Mouse (Mus musculus) G1E (cell line): ENCODE results near the gene Zfp936. TPM values are rescaled to one million over a fixed set of nuclear protein-coding genes. Genes with fewer than 3 reads are reported as not detected.
"Not testable (repeated sequence)": the region's sequence is repeated elsewhere in the genome, so short reads cannot be mapped to it uniquely, and the experiment has no call there.

Experiments
- ATAC-seq: 2 replicates; pipeline ENCODE4 v1.8.0; 2016; ENCODE audit warnings: mild to moderate bottlenecking; ENCODE audit not compliant: insufficient number of reproducible peaks, poor library complexity, low FRiP score, severe bottlenecking; ENCODE audit errors: extremely low read depth
- DNase-seq: peaks from one replicate; pipeline ENCODE4 v3.0.0; 2012; ENCODE audit warnings: low spot score
- H3K27me3 ChIP-seq: 2 replicates; pipeline ENCODE4 v1.6.1; 2012; ENCODE audit warnings: mild to moderate bottlenecking, low read length, inconsistent platforms; ENCODE audit not compliant: insufficient read depth
- H3K36me3 ChIP-seq: replicated peaks from 2 replicates; pipeline ENCODE3; 2012; ENCODE audit warnings: mild to moderate bottlenecking, inconsistent platforms
- H3K4me1 ChIP-seq: 2 replicates; pipeline ENCODE4 v1.6.1; 2012; ENCODE audit warnings: low read depth, low read length, inconsistent platforms, mixed read lengths; ENCODE audit not compliant: insufficient read depth
- H3K4me3 ChIP-seq: 2 replicates; pipeline ENCODE4 v1.5.1; 2012; ENCODE audit warnings: low read depth, mild to moderate bottlenecking, inconsistent platforms, low read length, moderate library complexity, mixed read lengths
- H3K9me3 ChIP-seq: replicated peaks from 2 replicates; pipeline ENCODE4 v1.6.1; 2012; ENCODE audit warnings: inconsistent platforms
- CTCF ChIP-seq: IDR thresholded peaks from 2 replicates; pipeline ENCODE4 v1.5.1; 2012; ENCODE audit warnings: low read depth, low read length, inconsistent platforms, mixed read lengths
- GATA1 ChIP-seq: IDR thresholded peaks from 2 replicates; pipeline ENCODE4 v1.6.1; 2012; ENCODE audit warnings: borderline replicate concordance, low read length, inconsistent platforms, mixed read lengths
- GATA2 ChIP-seq: IDR thresholded peaks from 2 replicates; pipeline ENCODE4 v1.6.1; 2012; ENCODE audit warnings: low read depth, low read length, inconsistent platforms, borderline replicate concordance
- POLR2AphosphoS5 ChIP-seq: IDR thresholded peaks from 2 replicates; pipeline ENCODE4 v1.6.1; 2012; ENCODE audit warnings: low read depth, low read length, inconsistent platforms; ENCODE audit not compliant: insufficient replicate concordance
- TAL1 ChIP-seq: conservative IDR thresholded peaks from 2 replicates; pipeline ENCODE4 v1.6.1; 2012; ENCODE audit warnings: low read depth, low read length, inconsistent platforms, mixed read lengths
- polyA plus RNA-seq: library from polyadenylated mRNA; stranded (reverse); fragments of >175 nt; gene quantifications from 2 replicates; pipeline ENCODE4 v1.2.3, GENCODE M21; 2012
- total RNA-seq, 2 experiments: library from RNA; stranded (forward) in 1 of 2; stranded (reverse) in 1 of 2; fragments of 200-1000 nt in 1 of 2; fragments of >200 nt in 1 of 2; fragmentation: Nextera tagmentation in 1 of 2; gene quantifications; 2 replicates each; pipeline ENCODE4 v1.2.3; 2014 to 2017

Gene Zfp936
- total RNA-seq (2014; fragmentation: Nextera tagmentation) (not detected in 2 replicates), total RNA-seq (2017) (0.11 and 0.12 TPM in 2 replicates), polyA plus RNA-seq (not detected in 2 replicates)

DNA sequence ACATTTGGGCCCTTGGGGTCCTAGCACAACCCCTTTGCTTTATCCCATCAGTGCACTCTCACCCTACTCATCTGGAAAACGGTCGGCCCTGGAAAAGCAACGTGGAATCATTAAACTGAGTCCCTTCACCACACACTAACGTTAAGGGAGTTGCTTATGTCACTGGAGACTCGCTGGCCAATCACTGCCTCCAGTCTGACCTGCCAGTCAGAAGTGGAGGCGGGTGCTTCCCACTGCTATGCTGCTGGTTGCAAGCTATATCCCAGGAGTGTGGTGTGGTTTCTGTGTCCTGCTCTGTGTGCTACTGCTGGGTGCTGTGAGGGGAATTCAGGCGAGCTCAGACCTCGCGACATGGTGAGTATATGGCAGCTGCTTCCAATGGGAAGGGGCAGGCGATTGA, at the start of gene Zfp936:
Gene Zfp936, plus strand, starts transcription at position 301 of the 400 bp plus-strand sequence.
- ATAC-seq, H3K4me1 ChIP-seq, DNase-seq, H3K27me3 ChIP-seq, H3K36me3 ChIP-seq, H3K4me3 ChIP-seq: not testable (repeated sequence)
- peaks cover 25% of the 10 kb centered on the region for H3K9me3 ChIP-seq

DNA sequence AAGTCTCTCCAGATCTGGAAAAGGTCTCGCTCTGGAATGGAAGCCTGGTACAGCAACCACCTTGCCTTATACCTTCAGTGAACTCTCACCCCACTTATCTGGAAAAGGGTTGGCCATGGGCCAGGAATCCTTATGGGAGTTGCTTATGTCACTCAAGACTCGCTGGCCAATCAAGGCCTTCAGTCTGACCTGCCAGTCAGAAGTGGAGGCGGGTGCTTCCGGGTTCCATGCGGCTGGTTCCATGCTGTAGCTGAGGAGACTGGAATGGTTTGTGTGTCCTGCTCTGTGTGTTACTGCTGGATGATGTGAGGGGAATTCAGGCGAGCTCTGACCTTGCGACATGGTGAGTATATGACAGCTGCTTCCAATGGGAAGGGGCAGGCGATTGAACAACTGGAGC, 36.2 kb upstream of the Zfp936 start:
- no peaks in the 10 kb centered on the region for H3K4me1 ChIP-seq
- DNase-seq: no peak
- no peak for ATAC-seq
- no peak overlapping the region for H3K4me3 ChIP-seq
- peaks cover 16% of the 10 kb centered on the region for H3K9me3 ChIP-seq
- no peaks in the 10 kb centered on the region for H3K27me3 ChIP-seq
- H3K36me3 ChIP-seq: no peaks in the 10 kb centered on the region
- TF ChIP-seq GATA1: no peak
- no peak for TF ChIP-seq GATA2
- TF ChIP-seq TAL1: no peak
- no peak for TF ChIP-seq CTCF
- TF ChIP-seq POLR2AphosphoS5: no peak

DNA sequence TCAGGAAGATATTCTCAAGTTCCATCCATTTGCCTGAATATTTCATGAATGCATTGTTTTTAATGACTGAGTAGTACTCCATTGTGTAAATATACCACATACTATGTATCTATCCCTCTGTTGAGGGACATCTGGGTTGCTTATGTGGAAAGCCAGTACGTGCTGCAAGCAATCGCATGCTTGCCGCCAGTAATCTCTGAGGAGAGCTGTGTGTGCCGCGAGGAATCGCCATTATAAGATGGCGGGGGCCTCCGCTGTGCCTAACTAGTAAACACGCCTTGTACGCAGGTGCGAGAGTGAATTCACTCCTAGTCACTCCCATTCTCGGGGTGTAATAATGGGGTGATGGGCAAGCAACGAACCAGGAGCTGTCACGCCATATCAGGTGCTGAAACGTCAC, 14.7 kb downstream of the Zfp936 start:
- H3K27me3 ChIP-seq, DNase-seq, H3K4me3 ChIP-seq, ATAC-seq, H3K36me3 ChIP-seq, H3K4me1 ChIP-seq: not testable (repeated sequence)
- peaks cover 15% of the 10 kb centered on the region for H3K9me3 ChIP-seq

DNA sequence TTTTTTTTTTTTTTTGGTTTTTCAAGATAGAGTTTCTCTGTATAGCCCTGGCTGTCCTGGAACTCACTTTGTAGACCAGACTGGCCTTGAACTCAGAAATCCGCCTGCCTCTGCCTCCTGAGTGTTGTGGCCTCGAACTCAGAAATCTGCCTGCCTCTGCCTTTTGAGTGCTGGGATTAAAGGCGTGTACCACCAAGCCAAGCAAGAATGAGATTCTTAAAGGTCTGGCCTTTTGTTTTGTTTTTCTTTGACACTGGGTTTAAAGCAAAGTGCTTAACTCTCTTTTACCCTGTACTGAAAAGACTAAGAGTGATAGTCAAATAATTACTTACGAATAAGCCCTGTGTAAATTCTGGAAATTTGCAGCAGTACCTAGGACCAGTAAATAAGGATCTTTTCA, 50.1 kb downstream of the Zfp936 start:
- H3K9me3 ChIP-seq: peaks cover 37% of the 10 kb centered on the region
- not testable (repeated sequence) for H3K36me3 ChIP-seq, ATAC-seq, H3K4me1 ChIP-seq, DNase-seq, H3K4me3 ChIP-seq, H3K27me3 ChIP-seq

DNA sequence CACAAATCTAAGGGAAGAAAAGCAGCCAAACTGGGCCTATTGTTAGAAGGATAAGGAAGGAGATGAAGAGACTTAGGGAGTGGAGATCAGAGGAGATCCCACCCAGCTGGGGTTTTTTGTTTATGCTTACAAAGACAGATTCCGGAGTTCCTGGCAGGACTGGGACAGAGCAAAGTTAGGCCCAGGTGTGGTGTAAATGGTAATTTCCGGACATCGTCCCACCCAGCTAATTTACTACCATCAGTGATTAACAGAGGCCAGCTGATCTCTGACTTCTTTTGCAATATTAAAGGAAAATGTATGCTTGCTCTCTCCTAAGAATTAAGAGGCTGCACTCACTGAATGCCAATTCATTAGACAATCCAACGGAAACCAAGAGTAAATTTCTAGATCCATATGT, 53.1 kb downstream of the Zfp936 start:
- not testable (repeated sequence) for DNase-seq, H3K36me3 ChIP-seq, H3K4me3 ChIP-seq, H3K27me3 ChIP-seq, H3K4me1 ChIP-seq, ATAC-seq
- H3K9me3 ChIP-seq: peaks cover 32% of the 10 kb centered on the region

DNA sequence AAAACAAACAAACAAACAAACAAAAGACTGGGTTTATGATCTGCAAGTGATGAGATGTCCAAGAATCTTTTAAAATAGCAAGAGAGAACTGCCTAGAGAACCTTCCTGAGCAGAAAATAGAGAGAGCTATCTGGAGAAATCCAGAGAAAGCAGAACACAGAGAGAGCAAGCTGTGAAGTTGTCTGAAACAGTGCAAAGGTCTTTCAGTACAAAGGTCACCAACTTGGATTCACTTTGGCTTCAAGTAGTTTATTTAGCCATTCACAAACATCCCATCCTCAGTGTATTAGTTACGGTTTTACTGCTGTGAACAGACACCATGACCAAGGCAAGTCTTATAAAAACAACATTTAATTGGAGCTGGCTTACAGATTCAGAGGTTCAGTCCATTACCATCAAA, 53.8 kb downstream of the Zfp936 start:
- not testable (repeated sequence) for H3K36me3 ChIP-seq, ATAC-seq, H3K4me1 ChIP-seq, H3K4me3 ChIP-seq, DNase-seq, H3K27me3 ChIP-seq
- peaks cover 28% of the 10 kb centered on the region for H3K9me3 ChIP-seq

DNA sequence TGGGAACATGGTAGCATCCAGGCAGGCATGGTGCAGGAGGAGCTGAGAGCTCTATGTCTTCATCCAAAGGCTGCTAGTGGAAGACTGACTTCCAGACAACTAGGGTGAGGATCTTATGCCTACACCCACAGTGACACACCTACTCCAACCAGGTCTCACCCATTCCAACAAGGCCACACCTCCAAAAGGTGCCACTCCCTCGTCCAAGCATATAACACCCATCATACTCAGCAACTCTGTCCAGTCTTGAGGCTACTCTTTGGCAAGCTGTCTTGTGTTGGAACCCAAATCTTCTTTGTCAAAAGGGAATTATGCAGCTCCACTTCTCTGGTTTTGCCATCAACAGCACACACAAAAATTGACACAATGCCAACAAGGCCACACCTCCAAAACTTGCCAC, 54.2 kb downstream of the Zfp936 start:
- not testable (repeated sequence) for DNase-seq, H3K36me3 ChIP-seq, H3K4me3 ChIP-seq, H3K27me3 ChIP-seq, H3K4me1 ChIP-seq, ATAC-seq
- H3K9me3 ChIP-seq: peaks cover 28% of the 10 kb centered on the region

DNA sequence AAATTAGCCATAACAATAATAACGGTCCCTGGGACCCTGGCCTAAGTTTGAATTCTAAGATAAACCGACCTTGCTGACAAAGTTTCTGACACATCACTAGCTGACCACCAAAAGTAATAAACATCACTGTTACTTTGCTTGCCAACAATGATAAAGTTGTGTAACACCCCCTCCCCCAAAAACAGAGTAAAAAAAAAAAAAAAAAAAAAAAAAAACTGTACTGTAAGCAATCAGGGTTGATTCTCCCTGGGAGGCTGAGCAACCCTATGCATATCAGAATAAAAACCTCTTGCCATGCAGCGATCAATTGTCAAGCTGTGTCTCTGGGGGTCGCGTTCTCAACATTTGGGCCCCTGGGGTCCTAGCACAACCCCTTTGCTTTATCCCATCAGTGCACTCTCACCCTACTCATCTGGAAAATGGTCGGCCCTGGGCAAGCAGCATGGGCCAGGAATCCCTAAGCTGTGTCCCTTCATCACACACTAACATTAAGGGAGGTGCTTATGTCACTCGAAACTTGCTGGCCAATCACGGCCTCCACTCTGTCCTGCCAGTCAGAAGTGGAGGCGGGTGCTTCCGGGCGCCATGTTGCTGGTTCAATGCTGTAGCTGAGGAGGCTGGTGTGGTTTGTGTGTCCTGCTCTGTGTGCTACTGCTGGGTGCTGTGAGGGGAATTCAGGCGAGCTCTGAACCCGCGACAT, 63.1 kb downstream of the Zfp936 start:
- TF ChIP-seq GATA1 (no peak), TAL1 (no peak), GATA2 (no peak), POLR2AphosphoS5 (no peak), CTCF (0 out of 2 replicates have a peak, but pooled peaks have one; percentile 2)
- Histone ChIP-seq H3K4me3 (no peak overlapping the region), H3K9me3 (peaks cover 31% of the 10 kb centered on the region), H3K27me3 (no peaks in the 10 kb centered on the region), H3K36me3 (no peaks in the 10 kb centered on the region), H3K4me1 (no peaks in the 10 kb centered on the region)
- ATAC-seq: no peak
- DNase-seq: no peak

DNA sequence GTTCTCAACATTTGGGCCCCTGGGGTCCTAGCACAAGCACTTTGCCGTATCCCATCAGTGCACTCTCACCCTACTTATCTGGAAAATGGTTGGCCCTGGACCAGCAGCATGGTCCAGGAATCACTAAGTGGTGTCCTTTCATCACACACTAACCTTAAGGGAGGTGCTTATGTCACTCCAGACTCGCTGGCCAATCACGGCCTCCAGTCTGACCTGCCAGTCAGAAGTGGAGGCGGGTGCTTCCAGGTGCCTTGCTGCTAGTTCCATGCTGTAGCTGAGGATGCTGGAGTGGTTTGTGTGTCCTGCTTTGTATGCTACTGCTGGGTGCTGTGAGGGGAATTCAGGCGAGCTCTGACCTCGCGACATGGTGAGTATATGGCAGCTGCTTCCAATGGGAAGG, 99.8 kb downstream of the Zfp936 start:
- H3K4me3 ChIP-seq, H3K27me3 ChIP-seq, DNase-seq, H3K4me1 ChIP-seq, ATAC-seq, H3K36me3 ChIP-seq: not testable (repeated sequence)
- H3K9me3 ChIP-seq: peaks cover 23% of the 10 kb centered on the region
